Mouse (Mus musculus): ENCODE measurements at regions not wholly inside any gene's neighbourhood (a gene's known extent, or its start where the extent isn't known, plus 50 kb on each side); places are given as distances from the start of the nearest gene placed in this dataset.

GRCm38 (mm10) chr14:100978515-100978914 lies 221.6 kb downstream of the Prr30 start:
- TF ChIP-seq CTCF (IDR thresholded peaks at IDR 0.05; ENCODE audit: low read depth), result no peak
- TF ChIP-seq EP300 (IDR thresholded peaks at IDR 0.05; ENCODE audit: low read depth), result no peak
